Mouse (Mus musculus): Measurements from ENCODE around the gene Coro6. TPM values are rescaled to one million over a fixed set of nuclear protein-coding genes. Genes with fewer than 3 reads are reported as not detected.
A peak's percentile ranks its signal among the peaks of the same experiment; 100 is the strongest.

Coro6 gene
- polyA plus RNA-seq, 1 experiment: not detected

GRCm38 (mm10) chr11:77483043-77483442, 20.8 kb downstream of the Coro6 start:
- Histone ChIP-seq H3K4me3 (ENCODE audit: insufficient read depth, low read length) (no peak overlapping the region), H3K4me1 (ENCODE audit: control insufficient read depth, insufficient read depth, low read length) (peaks cover 58% of the 10 kb centered on the region), H3K27ac (ENCODE audit: insufficient read depth, low read depth, low read length) (peak overlapping the region; percentile 60)
- no peak for TF ChIP-seq CTCF (IDR thresholded peaks at IDR 0.05; ENCODE audit: low read depth, low read length)
- TF ChIP-seq POLR2A (IDR thresholded peaks at IDR 0.05; ENCODE audit: borderline replicate concordance, low read depth, low read length): no peak

- Histone ChIP-seq H3K4me3 (ENCODE audit: insufficient read depth, low read length) (no peak overlapping the region), H3K4me1 (ENCODE audit: control insufficient read depth, insufficient read depth, low read length) (peaks cover 64% of the 10 kb centered on the region), H3K27ac (ENCODE audit: insufficient read depth, low read depth, low read length) (peak overlapping the region; percentile 60)
- TF ChIP-seq POLR2A (IDR thresholded peaks at IDR 0.05; ENCODE audit: borderline replicate concordance, low read depth, low read length): no peak
- no peak for TF ChIP-seq CTCF (IDR thresholded peaks at IDR 0.05; ENCODE audit: low read depth, low read length)
Measured at GRCm38 (mm10) chr11:77483510-77484255, 21.5 kb downstream of the Coro6 start.

GRCm38 (mm10) chr11:77485229-77485628, 23.0 kb downstream of the Coro6 start:
- H3K27ac ChIP-seq (ENCODE audit: insufficient read depth, low read depth, low read length): no peak overlapping the region
- no peak for TF ChIP-seq POLR2A (IDR thresholded peaks at IDR 0.05; ENCODE audit: borderline replicate concordance, low read depth, low read length)
- no peak for TF ChIP-seq CTCF (IDR thresholded peaks at IDR 0.05; ENCODE audit: low read depth, low read length)

GRCm38 (mm10) chr11:77486798-77487197, 24.6 kb downstream of the Coro6 start:
- no peak overlapping the region for H3K4me3 ChIP-seq (ENCODE audit: insufficient read depth, low read length)
- H3K27ac ChIP-seq (ENCODE audit: insufficient read depth, low read depth, low read length): no peak overlapping the region
- H3K4me1 ChIP-seq (ENCODE audit: control insufficient read depth, insufficient read depth, low read length): peaks cover 72% of the 10 kb centered on the region
- TF ChIP-seq CTCF (IDR thresholded peaks at IDR 0.05; ENCODE audit: low read depth, low read length) (no peak), POLR2A (IDR thresholded peaks at IDR 0.05; ENCODE audit: borderline replicate concordance, low read depth, low read length) (no peak)

More at GRCm38 (mm10) chr11:77485229-77485628, 23.0 kb downstream of the Coro6 start:
- H3K4me3 ChIP-seq (ENCODE audit: insufficient read depth, low read length): no peak overlapping the region
- H3K4me1 ChIP-seq (ENCODE audit: control insufficient read depth, insufficient read depth, low read length): peaks cover 67% of the 10 kb centered on the region

GRCm38 (mm10) chr11:77488771-77489581, 26.8 kb downstream of the Coro6 start:
- no peak for TF ChIP-seq CTCF (IDR thresholded peaks at IDR 0.05; ENCODE audit: low read depth, low read length)
- no peak for TF ChIP-seq POLR2A (IDR thresholded peaks at IDR 0.05; ENCODE audit: borderline replicate concordance, low read depth, low read length)

GRCm38 (mm10) chr11:77489591-77490235, 27.5 kb downstream of the Coro6 start, which contains the start of gene Ankrd13b:
Gene Ankrd13b, minus strand, starts transcription at chr11:77489678.
- H3K27ac ChIP-seq (ENCODE audit: insufficient read depth, low read depth, low read length): 0 out of 2 replicates have a peak within 1 kb of the TSS, but pooled peaks have one; percentile 12
- H3K4me3 ChIP-seq (ENCODE audit: insufficient read depth, low read length): peak within 1 kb of the TSS; percentile 88
- TF ChIP-seq POLR2A (IDR thresholded peaks at IDR 0.05; ENCODE audit: borderline replicate concordance, low read depth, low read length): no peak
- TF ChIP-seq CTCF (IDR thresholded peaks at IDR 0.05; ENCODE audit: low read depth, low read length): no peak
- H3K4me1 ChIP-seq (ENCODE audit: control insufficient read depth, insufficient read depth, low read length): peaks cover 50% of the 10 kb centered on the region

More at GRCm38 (mm10) chr11:77488771-77489581, 26.8 kb downstream of the Coro6 start:
- Histone ChIP-seq H3K27ac (ENCODE audit: insufficient read depth, low read depth, low read length) (0 out of 2 replicates have a peak overlapping the region, but pooled peaks have one; percentile 12), H3K4me3 (ENCODE audit: insufficient read depth, low read length) (peak overlapping the region; percentile 88), H3K4me1 (ENCODE audit: control insufficient read depth, insufficient read depth, low read length) (peaks cover 53% of the 10 kb centered on the region)

- peak overlapping the region; percentile 88; the same call in 1 of the 2 replicates for H3K4me3 ChIP-seq (ENCODE audit: insufficient read depth, low read length)
- H3K4me1 ChIP-seq (ENCODE audit: control insufficient read depth, insufficient read depth, low read length): peaks cover 51% of the 10 kb centered on the region
- TF ChIP-seq CTCF (IDR thresholded peaks at IDR 0.05; ENCODE audit: low read depth, low read length): no peak
- TF ChIP-seq POLR2A (IDR thresholded peaks at IDR 0.05; ENCODE audit: borderline replicate concordance, low read depth, low read length): no peak
- peak overlapping the region; percentile 20 for H3K27ac ChIP-seq (ENCODE audit: insufficient read depth, low read depth, low read length)
Measured at GRCm38 (mm10) chr11:77490451-77490850, 28.2 kb downstream of the Coro6 start.

- Histone ChIP-seq H3K27ac (ENCODE audit: insufficient read depth, low read depth, low read length) (peak overlapping the region; percentile 78), H3K4me1 (ENCODE audit: control insufficient read depth, insufficient read depth, low read length) (peaks cover 51% of the 10 kb centered on the region), H3K4me3 (ENCODE audit: insufficient read depth, low read length) (peak overlapping the region; percentile 92)
- no peak for TF ChIP-seq POLR2A (IDR thresholded peaks at IDR 0.05; ENCODE audit: borderline replicate concordance, low read depth, low read length)
- peak; percentile 95 for TF ChIP-seq CTCF (IDR thresholded peaks at IDR 0.05; ENCODE audit: low read depth, low read length)
Measured at GRCm38 (mm10) chr11:77491123-77491501, 28.9 kb downstream of the Coro6 start.

- no peak for TF ChIP-seq CTCF (IDR thresholded peaks at IDR 0.05; ENCODE audit: low read depth, low read length)
- no peak for TF ChIP-seq POLR2A (IDR thresholded peaks at IDR 0.05; ENCODE audit: borderline replicate concordance, low read depth, low read length)
- Histone ChIP-seq H3K27ac (ENCODE audit: insufficient read depth, low read depth, low read length) (peak overlapping the region; percentile 78), H3K4me1 (ENCODE audit: control insufficient read depth, insufficient read depth, low read length) (peaks cover 48% of the 10 kb centered on the region), H3K4me3 (ENCODE audit: insufficient read depth, low read length) (peak overlapping the region; percentile 92)
Measured at GRCm38 (mm10) chr11:77491502-77492291, 29.5 kb downstream of the Coro6 start.
